Mouse (Mus musculus) intestine, embryonic 14.5 days (tissue): ENCODE measurements around the gene Elf5. TPM values are rescaled to one million over a fixed set of nuclear protein-coding genes. Genes with fewer than 3 reads are reported as not detected.

ENCODE experiments used
- ATAC-seq: fragments of 200-750 bp; cut with Nextera tagmentation; replicated peaks from 2 replicates; pipeline ENCODE4 v1.8.0; 2017; ENCODE audit warnings: low read depth, moderate number of reproducible peaks, moderate TSS enrichment, moderate library complexity; ENCODE audit not compliant: low FRiP score, low TSS enrichment
- DNase-seq: peaks from one replicate; pipeline ENCODE4 v3.0.0-alpha.2; 2018; ENCODE audit warnings: low spot score
- H3K27ac ChIP-seq: fragments of 300-500 bp; sonication (generic); 2 replicates; pipeline ENCODE4 v1.5.1; 2014; ENCODE audit warnings: low read depth, mild to moderate bottlenecking, control low read depth
- H3K27me3 ChIP-seq: fragments of 300-500 bp; sonication (generic); replicated peaks from 2 replicates; pipeline ENCODE4 v1.6.1; 2014; ENCODE audit warnings: low read length, control low read depth; ENCODE audit not compliant: control insufficient read depth, insufficient read depth
- H3K36me3 ChIP-seq: fragments of 300-500 bp; sonication (generic); 2 replicates; pipeline ENCODE4 v1.6.1; 2014; ENCODE audit warnings: low read length, control low read depth; ENCODE audit not compliant: control insufficient read depth, insufficient read depth
- H3K4me1 ChIP-seq: fragments of 300-500 bp; sonication (generic); replicated peaks from 2 replicates; pipeline ENCODE4 v1.6.1; 2014; ENCODE audit warnings: low read length, control low read depth, mixed read lengths; ENCODE audit not compliant: control insufficient read depth, insufficient read depth
- H3K4me2 ChIP-seq: fragments of 300-500 bp; sonication (generic); 2 replicates; pipeline ENCODE4 v1.6.1; 2014; ENCODE audit warnings: low read length
- H3K4me3 ChIP-seq: fragments of 300-500 bp; sonication (generic); 2 replicates; pipeline ENCODE4 v1.5.1; 2014; ENCODE audit warnings: low read depth, low read length, control low read depth, mixed read lengths
- H3K9ac ChIP-seq: fragments of 300-500 bp; sonication (generic); 2 replicates; pipeline ENCODE4 v1.6.1; 2014; ENCODE audit warnings: mild to moderate bottlenecking, low read length
- H3K9me3 ChIP-seq: fragments of 300-500 bp; sonication (generic); 2 replicates; pipeline ENCODE4 v1.6.1; 2016; ENCODE audit warnings: low read length, control low read depth; ENCODE audit not compliant: control insufficient read depth
- WGBS: fragments of 180-500 bp; shearing (Covaris S2); extraction: QIAGEN DNeasy Blood & Tissue Kit; methylation state at CpG from one replicate; pipeline ENCODE4 v1.1.7; 2014; 5-methylcytosine and 5-hydroxymethylcytosine counted together
- polyA plus RNA-seq: library from polyadenylated mRNA; unstranded; fragments of >200 nt; fragmentation: Nextera tagmentation; extraction: Ambion mirVana; gene quantifications from 2 replicates; pipeline ENCODE4 v1.2.1, GENCODE M21; 2014

Gene Elf5
- polyA plus RNA-seq, 1 experiment from 2014 or later = 0.46 TPM

GRCm38 (mm10) chr2:103398110-103398509, 13.4 kb upstream of the Elf5 start:
- H3K9ac ChIP-seq = no peak overlapping the region
- no peaks in the 10 kb centered on the region for H3K27me3 ChIP-seq
- H3K4me2 ChIP-seq = no peak overlapping the region
- no peaks in the 10 kb centered on the region for H3K4me1 ChIP-seq
- no peak overlapping the region for H3K27ac ChIP-seq
- no peak overlapping the region for H3K4me3 ChIP-seq
- 83% methylated on average over 6 of the region's 6 CpGs for whole genome bisulfite sequencing
- DNase-seq (no peak), ATAC-seq (no peak)
- 0 out of 2 replicates have a peak, but pooled peaks cover 3% of the 10 kb centered on the region for H3K9me3 ChIP-seq
- no peaks in the 10 kb centered on the region for H3K36me3 ChIP-seq

- Histone ChIP-seq H3K9me3 (no peaks in the 10 kb centered on the region), H3K4me2 (no peak overlapping the region), H3K9ac (no peak overlapping the region), H3K27ac (no peak overlapping the region), H3K4me1 (no peaks in the 10 kb centered on the region), H3K4me3 (no peak overlapping the region), H3K36me3 (no peaks in the 10 kb centered on the region), H3K27me3 (no peaks in the 10 kb centered on the region)
- ATAC-seq (no peak), DNase-seq (no peak)
- WGBS = 81% methylated on average over 4 of the region's 4 CpGs
Measured at GRCm38 (mm10) chr2:103400691-103401090, 10.8 kb upstream of the Elf5 start.

DNA sequence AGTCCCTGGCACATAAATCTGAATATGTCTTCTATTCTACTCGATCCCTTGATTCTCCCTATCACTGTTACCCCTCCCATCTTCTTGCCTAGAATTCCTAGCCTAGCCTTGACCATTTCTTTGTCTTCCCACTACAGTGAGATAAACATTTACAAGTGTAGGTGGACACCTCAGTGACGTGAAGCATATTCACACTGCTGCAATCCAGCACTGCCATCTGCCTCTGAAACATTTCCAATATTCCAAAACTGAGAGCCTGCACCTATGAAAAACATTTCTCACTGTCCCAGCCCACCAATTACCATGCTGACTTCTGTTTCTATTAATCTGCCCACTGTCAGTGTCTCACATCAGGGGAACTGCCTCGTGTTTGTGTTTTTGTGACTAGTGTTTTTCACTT, 5.2 kb upstream of the Elf5 start:
- no peak for ATAC-seq
- 61% methylated on average over 3 of the region's 3 CpGs for WGBS
- no peaks in the 10 kb centered on the region for H3K27me3 ChIP-seq
- DNase-seq = no peak
- H3K36me3 ChIP-seq = no peaks in the 10 kb centered on the region
- H3K27ac ChIP-seq = no peak overlapping the region
- H3K9me3 ChIP-seq = no peaks in the 10 kb centered on the region
- H3K4me1 ChIP-seq = no peaks in the 10 kb centered on the region
- no peak overlapping the region for H3K4me2 ChIP-seq
- H3K9ac ChIP-seq = no peak overlapping the region
- no peak overlapping the region for H3K4me3 ChIP-seq

GRCm38 (mm10) chr2:103411816-103412215, 328 bp downstream of the Elf5 start:
- H3K27me3 ChIP-seq = no peaks in the 10 kb centered on the region
- H3K27ac ChIP-seq = no peak overlapping the region
- WGBS = 91% methylated on average over 3 of the region's 3 CpGs
- H3K4me2 ChIP-seq = no peak overlapping the region
- DNase-seq = no peak
- H3K4me3 ChIP-seq = no peak overlapping the region
- H3K9me3 ChIP-seq = no peaks in the 10 kb centered on the region
- no peak for ATAC-seq
- no peak overlapping the region for H3K9ac ChIP-seq
- H3K36me3 ChIP-seq = no peaks in the 10 kb centered on the region
- no peaks in the 10 kb centered on the region for H3K4me1 ChIP-seq

GRCm38 (mm10) chr2:103413381-103413780, 1.9 kb downstream of the Elf5 start:
- no peak overlapping the region for H3K9ac ChIP-seq
- ATAC-seq = peak; percentile 52; the same call in 1 of the 2 replicates
- WGBS = 58% methylated on average over 5 of the region's 5 CpGs

DNA sequence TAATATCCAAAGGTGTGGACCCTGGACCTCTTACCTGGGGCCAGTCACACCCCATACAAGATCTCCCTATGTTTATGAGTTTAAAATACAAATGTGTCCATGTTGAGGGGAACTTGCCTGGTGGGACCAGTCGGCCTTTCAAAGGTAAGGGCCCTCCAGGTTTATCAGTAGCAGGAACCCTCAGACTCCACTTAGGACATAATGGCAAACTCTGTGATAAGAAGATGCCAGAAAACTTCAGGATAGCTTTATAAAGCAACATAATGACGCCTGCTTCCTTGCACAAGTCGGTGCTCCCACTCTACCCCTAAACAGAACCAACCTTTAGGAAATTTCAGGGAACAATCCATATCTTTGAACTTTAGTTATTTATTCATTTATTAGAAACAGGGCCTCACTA, 4.3 kb downstream of the Elf5 start:
- ATAC-seq (no peak), DNase-seq (no peak)
- 91% methylated on average over 3 of the region's 3 CpGs for WGBS
- H3K36me3 ChIP-seq = no peaks in the 10 kb centered on the region
- H3K4me2 ChIP-seq = no peak overlapping the region
- no peak overlapping the region for H3K27ac ChIP-seq
- H3K27me3 ChIP-seq = no peaks in the 10 kb centered on the region
- H3K9ac ChIP-seq = no peak overlapping the region
- H3K4me1 ChIP-seq = 0 out of 2 replicates have a peak, but pooled peaks cover 3% of the 10 kb centered on the region
- H3K4me3 ChIP-seq = no peak overlapping the region
- no peaks in the 10 kb centered on the region for H3K9me3 ChIP-seq

More at GRCm38 (mm10) chr2:103413381-103413780, 1.9 kb downstream of the Elf5 start:
- no peaks in the 10 kb centered on the region for H3K4me1 ChIP-seq
- H3K36me3 ChIP-seq = no peaks in the 10 kb centered on the region
- H3K27ac ChIP-seq = no peak overlapping the region
- H3K9me3 ChIP-seq = no peaks in the 10 kb centered on the region
- DNase-seq = no peak
- no peak overlapping the region for H3K4me3 ChIP-seq
- no peaks in the 10 kb centered on the region for H3K27me3 ChIP-seq
- H3K4me2 ChIP-seq = no peak overlapping the region

DNA sequence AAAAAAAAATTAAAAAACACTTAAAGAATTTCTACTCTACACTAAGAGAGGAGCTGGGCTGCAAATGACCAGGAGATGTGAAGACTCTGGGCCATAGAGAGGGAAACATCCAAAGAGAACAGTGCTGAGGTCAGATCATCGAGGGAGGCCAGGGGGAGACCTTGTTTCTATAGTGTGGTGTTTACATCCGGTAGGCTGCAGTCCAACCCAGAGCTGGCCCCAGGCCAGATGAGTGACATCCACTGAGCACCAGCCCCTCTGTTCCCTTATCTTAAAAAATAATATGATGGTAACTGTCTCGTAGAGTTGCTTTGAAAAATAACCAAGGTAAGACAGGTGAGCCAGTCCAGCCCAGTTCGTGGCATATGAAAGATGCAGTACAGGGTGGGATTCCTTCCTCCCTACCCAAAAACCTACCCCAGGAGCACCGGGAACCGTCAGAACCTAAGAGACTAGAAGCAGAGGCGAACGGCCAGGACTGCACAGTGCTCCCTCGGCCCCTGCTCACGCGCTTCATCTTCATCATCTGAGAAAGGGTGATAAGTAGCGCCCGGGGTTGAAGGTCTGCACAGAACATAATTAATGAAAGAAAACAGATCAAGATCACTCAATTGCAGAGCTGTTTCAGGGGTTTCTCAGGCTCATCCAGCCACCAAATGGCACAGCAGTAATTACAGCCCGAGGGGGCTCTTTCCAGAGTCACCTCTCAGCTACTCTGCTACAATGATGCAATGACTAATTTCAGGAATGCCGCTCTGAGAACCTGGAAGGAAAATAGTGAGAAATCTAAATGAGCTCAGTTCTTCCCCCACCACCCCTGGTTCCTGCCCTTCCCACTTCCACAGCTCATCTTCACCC, 9.4 kb downstream of the Elf5 start:
- no peak for ATAC-seq

GRCm38 (mm10) chr2:103423884-103424283, 12.4 kb downstream of the Elf5 start:
- ATAC-seq = 0 out of 2 replicates have a peak, but pooled peaks have one; percentile 64
- H3K9me3 ChIP-seq = no peaks in the 10 kb centered on the region
- no peak overlapping the region for H3K4me2 ChIP-seq
- 61% methylated on average over 12 of the region's 12 CpGs for WGBS
- H3K4me3 ChIP-seq = no peak overlapping the region
- H3K4me1 ChIP-seq = peaks cover 4% of the 10 kb centered on the region; the same call in 1 of the 2 replicates
- H3K36me3 ChIP-seq = no peaks in the 10 kb centered on the region
- no peak overlapping the region for H3K9ac ChIP-seq
- no peak for DNase-seq
- H3K27ac ChIP-seq = no peak overlapping the region
- H3K27me3 ChIP-seq = no peaks in the 10 kb centered on the region

More for the DNA sequence above, 9.4 kb downstream of the Elf5 start:
- H3K4me3 ChIP-seq = no peak overlapping the region
- peaks cover 4% of the 10 kb centered on the region; the same call in 1 of the 2 replicates for H3K4me1 ChIP-seq
- H3K27ac ChIP-seq = no peak overlapping the region
- H3K27me3 ChIP-seq = no peaks in the 10 kb centered on the region
- no peak overlapping the region for H3K4me2 ChIP-seq
- DNase-seq = no peak
- no peak overlapping the region for H3K9ac ChIP-seq
- H3K9me3 ChIP-seq = no peaks in the 10 kb centered on the region
- 37% methylated on average over 15 of the region's 15 CpGs for WGBS
- H3K36me3 ChIP-seq = no peaks in the 10 kb centered on the region
